Mouse (Mus musculus) gastrocnemius, adult 2 months (tissue): ENCODE measurements around the gene G6pc. TPM values are rescaled to one million over a fixed set of nuclear protein-coding genes. Genes with fewer than 3 reads are reported as not detected.
"Not testable (repeated sequence)": the region's sequence is repeated elsewhere in the genome, so short reads cannot be mapped to it uniquely, and the experiment has no call there.

Experiments
- DNase-seq: peaks from one replicate; pipeline ENCODE4 v3.0.0; 2022
- H3K27ac ChIP-seq: fragments of 200-600 bp; 2 replicates; pipeline ENCODE4 v1.8.1; 2022; ENCODE audit warnings: mild to moderate bottlenecking
- H3K4me3 ChIP-seq: fragments of 200-600 bp; 2 replicates; pipeline ENCODE4 v1.8.1; 2022; ENCODE audit warnings: mild to moderate bottlenecking, moderate library complexity
- CTCF ChIP-seq: fragments of 200-600 bp; IDR thresholded peaks from 2 replicates; pipeline ENCODE4 v1.8.1; 2022; ENCODE audit warnings: antibody characterized with exemption, mild to moderate bottlenecking, moderate library complexity
- intact Hi-C: fragments of 180-260 bp; cut with DNase I; formaldehyde crosslinking; loops from one replicate; pipeline ENCODE4 v1.15.1; 2025
- total RNA-seq, 2 experiments: library from RNA; stranded (reverse); gene quantifications; 2 replicates each; pipeline ENCODE4 v1.2.3; 2021

The G6pc gene
- total RNA-seq, 2 experiments from 2014 or later = not detected

GRCm38 (mm10) chr11:101364531-101364931 lies 2.8 kb upstream of the G6pc start:
- TF ChIP-seq CTCF = no peak
- no peak overlapping the region for H3K27ac ChIP-seq
- intact Hi-C loops = no loop called here
- DNase-seq = no peak
- H3K4me3 ChIP-seq = no peak overlapping the region

- no peak overlapping the region for H3K4me3 ChIP-seq
- intact Hi-C loops = no loop called here
- TF ChIP-seq CTCF = no peak
- no peak for DNase-seq
- no peak overlapping the region for H3K27ac ChIP-seq
Observed at GRCm38 (mm10) chr11:101370141-101370540, 2.8 kb downstream of the G6pc start.

DNA sequence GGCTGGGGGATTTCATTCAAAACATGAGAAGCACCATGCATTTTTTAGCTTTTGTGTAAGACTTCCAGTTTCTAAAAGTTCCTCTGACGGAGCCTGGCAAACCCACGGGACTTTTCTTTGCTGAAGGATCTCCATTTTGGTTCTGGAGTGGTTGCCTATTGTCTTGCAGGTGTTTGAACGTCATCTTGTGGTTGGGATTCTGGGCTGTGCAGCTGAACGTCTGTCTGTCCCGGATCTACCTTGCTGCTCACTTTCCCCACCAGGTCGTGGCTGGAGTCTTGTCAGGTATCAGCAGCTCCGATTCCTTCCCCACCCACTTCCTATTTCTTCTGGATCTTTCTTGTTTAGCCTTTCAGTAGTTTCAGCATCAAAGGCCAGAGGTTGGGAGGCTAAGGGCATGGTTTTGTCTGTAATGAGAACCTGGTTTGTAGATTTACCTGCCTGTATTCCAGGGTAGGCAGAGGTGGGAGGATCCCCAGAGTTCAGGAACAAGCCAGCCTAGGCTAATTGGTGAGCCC lies 7.1 kb downstream of the G6pc start:
- no peak overlapping the region for H3K4me3 ChIP-seq
- no peak for DNase-seq
- intact Hi-C loops = no loop called here
- H3K27ac ChIP-seq = no peak overlapping the region
- no peak for TF ChIP-seq CTCF

- DNase-seq, H3K27ac ChIP-seq, H3K4me3 ChIP-seq, intact Hi-C loops: not testable (repeated sequence)
Observed at GRCm38 (mm10) chr11:101378196-101378595, 10.8 kb downstream of the G6pc start.

DNA sequence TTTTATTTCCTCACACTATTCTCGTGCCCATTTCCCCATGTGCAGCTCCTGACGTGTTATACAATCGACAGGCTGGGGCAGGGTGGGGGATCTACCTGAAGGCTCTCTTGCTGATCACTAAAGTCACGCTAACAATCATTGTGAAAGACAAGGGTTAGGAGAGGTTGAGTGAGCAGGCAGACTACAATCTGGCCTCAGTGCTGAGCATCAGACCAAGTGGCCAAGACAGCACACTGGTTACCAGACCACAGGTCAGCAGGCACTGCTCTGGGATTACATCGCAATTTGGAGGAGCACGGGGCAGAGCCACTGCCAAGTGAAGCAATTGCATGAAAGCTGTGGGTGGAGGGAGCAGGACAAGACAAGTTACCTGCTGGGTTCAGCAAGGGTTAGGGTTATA lies 11.6 kb downstream of the G6pc start:
- Histone ChIP-seq H3K27ac (no peak overlapping the region), H3K4me3 (no peak overlapping the region)
- DNase-seq = no peak
- intact Hi-C loops = no loop called here
- TF ChIP-seq CTCF = no peak

- intact Hi-C loops = no loop called here
- no peak for DNase-seq
- H3K27ac ChIP-seq = no peak overlapping the region
Observed at GRCm38 (mm10) chr11:101381817-101382216, 14.5 kb downstream of the G6pc start.

DNA sequence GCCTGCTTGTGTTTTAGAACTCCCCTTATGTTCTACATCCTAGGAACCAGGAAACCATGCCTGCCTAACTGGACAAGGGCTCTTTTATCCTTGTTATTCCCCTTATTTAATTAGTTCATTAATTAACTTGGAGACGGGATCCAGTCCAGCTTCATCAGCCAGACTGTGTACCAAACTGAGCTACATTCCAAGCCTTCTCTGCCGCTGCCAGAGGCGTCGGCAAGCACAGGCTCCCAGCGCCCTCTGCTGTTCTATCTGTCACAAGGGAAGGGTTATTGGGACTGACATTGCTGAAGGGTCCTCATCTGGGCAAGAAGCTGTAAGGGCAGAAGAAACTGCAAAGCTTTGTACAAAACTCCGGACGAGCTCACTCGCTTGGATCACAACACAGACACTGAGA lies 27.7 kb downstream of the G6pc start:
- Histone ChIP-seq H3K4me3 (no peak overlapping the region), H3K27ac (no peak overlapping the region)
- intact Hi-C loops = loop anchor here (1.0 to 5.0 kb wide), 3 partner anchors 38 to 182 kb away; no protein-coding TSS in a partner anchor
- peak; percentile 92 for TF ChIP-seq CTCF
- DNase-seq = peak; percentile 79

More at GRCm38 (mm10) chr11:101381817-101382216, 14.5 kb downstream of the G6pc start:
- TF ChIP-seq CTCF = no peak
- no peak overlapping the region for H3K4me3 ChIP-seq

GRCm38 (mm10) chr11:101415306-101415705 lies 47.9 kb downstream of the G6pc start:
- no peak overlapping the region for H3K27ac ChIP-seq
- TF ChIP-seq CTCF = peak; percentile 3; the same call in 1 of the 2 replicates
- DNase-seq = no peak
- no peak overlapping the region for H3K4me3 ChIP-seq
- intact Hi-C loops = no loop called here

GRCm38 (mm10) chr11:101416433-101417100 lies 49.2 kb downstream of the G6pc start:
- Histone ChIP-seq H3K4me3 (peak overlapping the region; percentile 90), H3K27ac (peak overlapping the region; percentile 92)
- intact Hi-C loops = no loop called here
- no peak for TF ChIP-seq CTCF
- DNase-seq = no peak

DNA sequence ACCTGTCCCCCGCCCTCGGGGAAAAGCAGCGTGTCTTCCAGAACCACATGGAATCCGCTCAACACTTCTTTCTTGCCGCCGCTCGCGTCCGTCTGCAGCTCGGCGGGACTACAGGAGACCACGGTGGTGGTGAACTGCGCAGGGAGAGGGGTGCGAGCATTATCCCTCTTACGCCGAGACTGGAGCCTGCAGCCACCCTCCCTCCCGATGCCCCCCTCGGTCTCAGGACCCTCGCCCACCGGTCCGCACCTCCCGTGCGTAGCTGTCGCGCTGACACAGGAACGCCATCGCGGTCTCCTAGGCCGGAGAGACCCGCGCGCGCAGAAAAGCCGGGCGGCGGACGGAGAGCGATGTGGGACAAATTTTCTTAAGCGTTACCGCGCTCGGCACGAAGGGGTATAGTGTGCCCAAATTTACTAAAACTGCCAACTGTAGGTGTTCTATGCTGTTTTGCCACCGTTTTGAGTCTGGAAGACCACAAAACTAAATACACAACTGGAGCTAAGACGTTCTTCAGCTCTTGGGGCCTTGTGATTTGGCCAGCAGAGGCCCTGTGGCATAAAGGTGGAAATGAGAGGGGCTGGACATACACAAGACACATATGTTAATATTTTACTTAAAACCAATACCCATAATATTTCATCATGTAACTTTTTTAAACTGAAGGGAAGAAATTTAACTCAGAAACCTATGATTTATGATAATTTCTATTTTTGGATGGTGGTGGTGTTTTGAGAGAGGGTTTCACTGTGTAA lies 49.9 kb downstream of the G6pc start, which contains the start of gene Aarsd1:
TSS of gene Aarsd1 (minus strand) at position 515 of the 755 bp plus-strand sequence.
- Histone ChIP-seq H3K27ac (peak within 1 kb of the TSS; percentile 92), H3K4me3 (peak within 1 kb of the TSS; percentile 90)
- peak; percentile 93 for DNase-seq
- intact Hi-C loops = no loop called here
- no peak for TF ChIP-seq CTCF

DNA sequence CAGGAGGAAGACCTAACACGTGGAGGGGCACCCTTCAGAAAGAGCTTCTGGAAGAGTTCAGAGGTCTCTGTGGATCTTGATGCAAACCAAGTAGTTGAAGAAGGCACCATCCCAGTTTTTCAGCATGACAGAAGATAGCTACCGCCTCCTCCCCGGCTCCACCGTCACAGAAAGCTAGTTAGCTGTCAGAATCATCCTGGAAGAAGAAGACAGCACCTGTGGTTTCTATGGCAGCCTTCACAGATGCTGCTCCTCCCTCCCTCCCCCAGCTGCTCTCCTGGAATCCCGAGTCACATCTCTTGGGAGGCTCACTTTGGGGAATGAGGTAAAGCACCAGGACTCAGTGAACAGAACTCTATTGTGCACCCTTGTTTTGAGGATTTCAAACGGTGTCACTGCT lies 51.6 kb downstream of the G6pc start:
- DNase-seq = no peak
- intact Hi-C loops = no loop called here
- no peak overlapping the region for H3K27ac ChIP-seq
- no peak for TF ChIP-seq CTCF
- no peak overlapping the region for H3K4me3 ChIP-seq

- no peak for DNase-seq
- TF ChIP-seq CTCF = peak; percentile 9; the same call in 1 of the 2 replicates
- intact Hi-C loops = no loop called here
- H3K27ac ChIP-seq = no peak overlapping the region
- no peak overlapping the region for H3K4me3 ChIP-seq
Observed at GRCm38 (mm10) chr11:101419610-101420009, 52.2 kb downstream of the G6pc start.

- no peak overlapping the region for H3K4me3 ChIP-seq
- intact Hi-C loops = no loop called here
- DNase-seq = no peak
- no peak for TF ChIP-seq CTCF
- H3K27ac ChIP-seq = no peak overlapping the region
Observed at GRCm38 (mm10) chr11:101420148-101420547, 52.8 kb downstream of the G6pc start.
